Mouse (Mus musculus) cerebellum, adult 2 months (tissue): ENCODE results near the gene Nfe2l2. TPM values are rescaled to one million over a fixed set of nuclear protein-coding genes. Genes with fewer than 3 reads are reported as not detected.

ENCODE experiments used
- DNase-seq, 2 experiments: peaks; one replicate each; pipeline ENCODE4 v3.0.0; 2021
- H3K27ac ChIP-seq: fragments of 200-500 bp; 2 replicates; pipeline ENCODE4 v1.5.1; 2012; ENCODE audit warnings: low read length, control low read depth, inconsistent platforms; ENCODE audit not compliant: insufficient read depth
- H3K27me3 ChIP-seq: fragments of 200-500 bp; 2 replicates; pipeline ENCODE4 v1.6.1; 2012; ENCODE audit warnings: inconsistent platforms, mild to moderate bottlenecking, low read length, moderate library complexity; ENCODE audit not compliant: control insufficient read depth, insufficient read depth
- H3K4me1 ChIP-seq: fragments of 200-500 bp; 2 replicates; pipeline ENCODE4 v1.6.1; 2011; ENCODE audit warnings: low read length; ENCODE audit not compliant: control insufficient read depth, insufficient read depth
- H3K4me3 ChIP-seq: fragments of 200-500 bp; replicated peaks from 2 replicates; pipeline ENCODE3; 2011; ENCODE audit warnings: mild to moderate bottlenecking, low read depth, low read length, control low read depth; ENCODE audit not compliant: insufficient read depth
- CTCF ChIP-seq: fragments of 200-500 bp; IDR thresholded peaks from 2 replicates; pipeline ENCODE4 v1.5.1; 2011; ENCODE audit warnings: low read depth, mild to moderate bottlenecking, control low read depth, low read length, moderate library complexity, borderline replicate concordance; ENCODE audit not compliant: insufficient read depth
- POLR2A ChIP-seq: fragments of 200-500 bp; IDR thresholded peaks from 2 replicates; pipeline ENCODE4 v1.6.1; 2011; ENCODE audit warnings: low read length, control low read depth, borderline replicate concordance; ENCODE audit not compliant: insufficient read depth
- whole genome bisulfite sequencing: fragments of 180-500 bp; shearing (Covaris S2); methylation state at CpG from one replicate; pipeline ENCODE4 v1.1.7; 2018; 5-methylcytosine and 5-hydroxymethylcytosine counted together
- polyA plus RNA-seq: library from polyadenylated mRNA; depleted of rRNA; stranded (reverse); fragments of >200 nt; gene quantifications from 2 replicates; pipeline ENCODE4 v1.2.3, GENCODE M21; 2012; rRNA removed

Gene Nfe2l2
- polyA plus RNA-seq, 1 experiment, result 18.6 TPM

DNA sequence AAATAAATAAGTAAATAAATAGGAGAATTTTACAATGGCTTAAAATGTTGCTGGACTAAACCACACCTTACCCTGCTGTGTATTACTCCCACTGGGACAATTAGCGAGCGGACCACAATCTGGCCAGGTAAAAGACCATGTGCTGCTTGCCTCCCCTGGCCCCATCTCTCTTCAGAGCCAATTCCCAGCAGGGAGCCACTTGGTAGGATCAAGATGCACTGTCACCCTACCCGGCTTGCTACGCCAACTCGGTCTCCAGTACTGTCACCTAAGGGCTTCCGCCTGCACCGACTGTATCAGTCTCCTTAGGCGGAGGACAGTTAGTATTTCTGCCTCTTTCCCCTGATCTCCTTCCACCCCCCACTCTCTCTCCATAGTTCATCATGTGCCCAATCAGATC lies 76.0 kb downstream of the Nfe2l2 start:
- DNase-seq, result no peak
- Histone ChIP-seq H3K27me3 (no peaks in the 10 kb centered on the region), H3K27ac (no peak overlapping the region), H3K4me3 (no peak overlapping the region), H3K4me1 (no peaks in the 10 kb centered on the region)
- TF ChIP-seq CTCF, result no peak
- TF ChIP-seq POLR2A, result no peak
- 52% methylated on average over 8 of the region's 8 CpGs for WGBS

DNA sequence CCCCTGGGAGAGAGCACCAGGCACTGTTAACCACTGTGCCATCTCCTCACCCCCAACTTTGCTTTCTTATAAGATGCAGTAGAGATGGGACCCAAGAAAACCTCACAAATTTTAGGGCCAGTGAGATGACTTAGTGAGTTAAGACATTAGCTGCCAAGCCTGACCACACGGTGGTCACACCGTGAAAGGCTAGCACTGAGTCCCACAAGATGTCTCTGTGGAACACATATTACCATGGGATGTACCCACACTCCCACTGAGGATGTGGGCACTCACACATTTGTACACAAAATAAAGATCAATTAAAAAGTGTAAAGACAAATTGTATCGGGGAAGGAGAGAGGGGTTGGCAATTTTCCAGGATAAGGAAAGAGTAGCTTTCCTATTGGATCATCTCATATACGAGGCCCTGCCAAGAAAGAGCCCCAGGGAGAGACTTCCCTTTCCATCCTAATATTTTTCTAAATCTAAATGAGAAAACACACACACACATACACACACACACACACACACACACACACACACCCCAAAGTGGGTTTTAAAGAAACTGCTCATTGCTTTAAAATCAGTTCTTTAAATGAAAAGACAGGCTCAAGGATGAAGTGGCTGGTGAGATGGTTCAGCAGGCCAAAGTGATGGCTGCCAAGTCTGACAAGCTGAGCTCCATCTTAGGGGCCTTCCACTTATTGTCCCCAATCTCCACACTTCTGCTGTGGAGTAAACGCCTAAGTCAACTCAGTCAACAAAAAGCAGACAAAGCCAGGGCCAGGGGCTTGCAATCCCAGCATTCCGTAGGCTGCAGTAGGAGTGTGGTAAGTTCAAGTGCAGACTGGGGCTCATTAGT lies 77.6 kb downstream of the Nfe2l2 start:
- Histone ChIP-seq H3K27ac (no peak overlapping the region), H3K4me3 (no peak overlapping the region), H3K4me1 (no peaks in the 10 kb centered on the region), H3K27me3 (no peaks in the 10 kb centered on the region)
- TF ChIP-seq CTCF, result no peak
- TF ChIP-seq POLR2A, result no peak
- WGBS, result 59% methylated on average over 6 of the region's 6 CpGs
- DNase-seq, result no peak

Other genes with a start within 250 kb of the Nfe2l2 start
- 252 and 264 TPM in 2 replicates for gene Hnrnpa3, start 45.4 kb downstream of the Nfe2l2 start, polyA plus RNA-seq
- gene Agps, start 127.5 kb upstream of the Nfe2l2 start, polyA plus RNA-seq, result 14.6 and 16.1 TPM in 2 replicates
- gene Ttc30b, start 233.9 kb upstream of the Nfe2l2 start, polyA plus RNA-seq, result 11.2 and 14.2 TPM in 2 replicates